Mouse (Mus musculus): Measurements from ENCODE around the gene Per3. TPM values are rescaled to one million over a fixed set of nuclear protein-coding genes. Genes with fewer than 3 reads are reported as not detected.

The Per3 gene
- polyA plus RNA-seq, 1 experiment: 4.2 TPM

GRCm38 (mm10) chr4:151059566-151059965, 15.1 kb upstream of the Per3 start:
- DNase-seq (ENCODE audit: low read depth): no peak
- TF ChIP-seq CTCF (IDR thresholded peaks at IDR 0.05; ENCODE audit: borderline replicate concordance, extremely low read depth, insufficient read depth, insufficient read length) (no peak), POLR2A (IDR thresholded peaks at IDR 0.05; ENCODE audit: borderline replicate concordance, extremely low read depth, insufficient read depth, insufficient read length, poor library complexity, severe bottlenecking) (no peak)

GRCm38 (mm10) chr4:151058634-151059033, 14.2 kb upstream of the Per3 start:
- no peak for DNase-seq (ENCODE audit: low read depth)
- no peak for TF ChIP-seq POLR2A (IDR thresholded peaks at IDR 0.05; ENCODE audit: borderline replicate concordance, extremely low read depth, insufficient read depth, insufficient read length, poor library complexity, severe bottlenecking)
- no peak for TF ChIP-seq CTCF (IDR thresholded peaks at IDR 0.05; ENCODE audit: borderline replicate concordance, extremely low read depth, insufficient read depth, insufficient read length)

GRCm38 (mm10) chr4:151057347-151058321, 13.2 kb upstream of the Per3 start, which contains the start of gene Vamp3:
TSS of gene Vamp3 (minus strand) at chr4:151057963.
- TF ChIP-seq CTCF (IDR thresholded peaks at IDR 0.05; ENCODE audit: borderline replicate concordance, extremely low read depth, insufficient read depth, insufficient read length): no peak
- TF ChIP-seq POLR2A (IDR thresholded peaks at IDR 0.05; ENCODE audit: borderline replicate concordance, extremely low read depth, insufficient read depth, insufficient read length, poor library complexity, severe bottlenecking): peak; percentile 45; the same call in 1 of the 2 replicates
- peak; percentile 100 for DNase-seq (ENCODE audit: low read depth)

GRCm38 (mm10) chr4:151051162-151051561, 6.7 kb upstream of the Per3 start:
- TF ChIP-seq CTCF (IDR thresholded peaks at IDR 0.05; ENCODE audit: borderline replicate concordance, extremely low read depth, insufficient read depth, insufficient read length): no peak
- no peak for TF ChIP-seq POLR2A (IDR thresholded peaks at IDR 0.05; ENCODE audit: borderline replicate concordance, extremely low read depth, insufficient read depth, insufficient read length, poor library complexity, severe bottlenecking)
- no peak for DNase-seq (ENCODE audit: low read depth)

GRCm38 (mm10) chr4:151046524-151046923, 2.1 kb upstream of the Per3 start:
- TF ChIP-seq CTCF (IDR thresholded peaks at IDR 0.05; ENCODE audit: borderline replicate concordance, extremely low read depth, insufficient read depth, insufficient read length) (no peak), POLR2A (IDR thresholded peaks at IDR 0.05; ENCODE audit: borderline replicate concordance, extremely low read depth, insufficient read depth, insufficient read length, poor library complexity, severe bottlenecking) (no peak)
- DNase-seq (ENCODE audit: low read depth): no peak

GRCm38 (mm10) chr4:151044944-151045570, 592 bp upstream of the Per3 start:
- no peak for DNase-seq (ENCODE audit: low read depth)
- no peak for TF ChIP-seq CTCF (IDR thresholded peaks at IDR 0.05; ENCODE audit: borderline replicate concordance, extremely low read depth, insufficient read depth, insufficient read length)
- TF ChIP-seq POLR2A (IDR thresholded peaks at IDR 0.05; ENCODE audit: borderline replicate concordance, extremely low read depth, insufficient read depth, insufficient read length, poor library complexity, severe bottlenecking): no peak

- TF ChIP-seq POLR2A (IDR thresholded peaks at IDR 0.05; ENCODE audit: borderline replicate concordance, extremely low read depth, insufficient read depth, insufficient read length, poor library complexity, severe bottlenecking) (no peak), CTCF (IDR thresholded peaks at IDR 0.05; ENCODE audit: borderline replicate concordance, extremely low read depth, insufficient read depth, insufficient read length) (no peak)
- DNase-seq (ENCODE audit: low read depth): peak; percentile 5
Observed at GRCm38 (mm10) chr4:151043281-151043680, 1.2 kb downstream of the Per3 start.

- TF ChIP-seq CTCF (IDR thresholded peaks at IDR 0.05; ENCODE audit: borderline replicate concordance, extremely low read depth, insufficient read depth, insufficient read length): no peak
- no peak for TF ChIP-seq POLR2A (IDR thresholded peaks at IDR 0.05; ENCODE audit: borderline replicate concordance, extremely low read depth, insufficient read depth, insufficient read length, poor library complexity, severe bottlenecking)
- no peak for DNase-seq (ENCODE audit: low read depth)
Observed at GRCm38 (mm10) chr4:151041506-151041905, 3.0 kb downstream of the Per3 start.

- TF ChIP-seq CTCF (IDR thresholded peaks at IDR 0.05; ENCODE audit: borderline replicate concordance, extremely low read depth, insufficient read depth, insufficient read length) (no peak), POLR2A (IDR thresholded peaks at IDR 0.05; ENCODE audit: borderline replicate concordance, extremely low read depth, insufficient read depth, insufficient read length, poor library complexity, severe bottlenecking) (no peak)
- DNase-seq (ENCODE audit: low read depth): no peak
Observed at GRCm38 (mm10) chr4:151037800-151038199, 6.7 kb downstream of the Per3 start.

GRCm38 (mm10) chr4:151036521-151036920, 7.9 kb downstream of the Per3 start:
- no peak for DNase-seq (ENCODE audit: low read depth)
- TF ChIP-seq CTCF (IDR thresholded peaks at IDR 0.05; ENCODE audit: borderline replicate concordance, extremely low read depth, insufficient read depth, insufficient read length) (no peak), POLR2A (IDR thresholded peaks at IDR 0.05; ENCODE audit: borderline replicate concordance, extremely low read depth, insufficient read depth, insufficient read length, poor library complexity, severe bottlenecking) (no peak)

GRCm38 (mm10) chr4:151027001-151027400, 17.5 kb downstream of the Per3 start:
- DNase-seq (ENCODE audit: low read depth): peak; percentile 68
- TF ChIP-seq POLR2A (IDR thresholded peaks at IDR 0.05; ENCODE audit: borderline replicate concordance, extremely low read depth, insufficient read depth, insufficient read length, poor library complexity, severe bottlenecking): no peak
- TF ChIP-seq CTCF (IDR thresholded peaks at IDR 0.05; ENCODE audit: borderline replicate concordance, extremely low read depth, insufficient read depth, insufficient read length): peak; percentile 85; the same call in 1 of the 2 replicates
